Mouse (Mus musculus): ENCODE data around the gene Schip1. TPM values are rescaled to one million over a fixed set of nuclear protein-coding genes. Genes with fewer than 3 reads are reported as not detected.
A peak's percentile ranks its signal among the peaks of the same experiment; 100 is the strongest.

Gene Schip1
- polyA plus RNA-seq, 1 experiment from 2014 or later: 163 TPM

GRCm38 (mm10) chr3:68595316-68595925 is 530.8 kb downstream of the Schip1 start:
- Histone ChIP-seq H3K4me3 (replicated peaks; ENCODE audit: low read length) (no peak overlapping the region), H3K4me2 (replicated peaks) (no peak overlapping the region), H3K4me1 (replicated peaks; ENCODE audit: control insufficient read depth, insufficient read depth, low read length) (peaks cover 44% of the 10 kb centered on the region), H3K27ac (0 out of 2 replicates have a peak overlapping the region, but pooled peaks have one; percentile 10), H3K27me3 (ENCODE audit: control insufficient read depth, insufficient read depth, low read length) (no peaks in the 10 kb centered on the region), H3K9me3 (ENCODE audit: control insufficient read depth, low read length) (no peaks in the 10 kb centered on the region), H3K9ac (no peak overlapping the region), H3K36me3 (replicated peaks; ENCODE audit: control insufficient read depth, insufficient read depth) (peaks cover 14% of the 10 kb centered on the region; the same call in 1 of the 2 replicates)
- WGBS: 71% methylated on average over 10 of the region's 10 CpGs
- ATAC-seq (ENCODE audit: low FRiP score): no peak
- no peak for DNase-seq (ENCODE audit: low spot score)

GRCm38 (mm10) chr3:68596938-68597337 is 532.3 kb downstream of the Schip1 start:
- no peaks in the 10 kb centered on the region for H3K27me3 ChIP-seq (ENCODE audit: control insufficient read depth, insufficient read depth, low read length)
- H3K4me2 ChIP-seq (replicated peaks): no peak overlapping the region
- peaks cover 34% of the 10 kb centered on the region for H3K4me1 ChIP-seq (replicated peaks; ENCODE audit: control insufficient read depth, insufficient read depth, low read length)
- no peak overlapping the region for H3K27ac ChIP-seq
- WGBS: 89% methylated on average over 4 of the region's 4 CpGs
- no peak overlapping the region for H3K9ac ChIP-seq
- ATAC-seq (ENCODE audit: low FRiP score): no peak
- H3K36me3 ChIP-seq (replicated peaks; ENCODE audit: control insufficient read depth, insufficient read depth): peaks cover 14% of the 10 kb centered on the region; the same call in 1 of the 2 replicates
- no peaks in the 10 kb centered on the region for H3K9me3 ChIP-seq (ENCODE audit: control insufficient read depth, low read length)
- H3K4me3 ChIP-seq (replicated peaks; ENCODE audit: low read length): no peak overlapping the region
- no peak for DNase-seq (ENCODE audit: low spot score)

- H3K4me3 ChIP-seq (replicated peaks; ENCODE audit: low read length): no peak overlapping the region
- 72% methylated on average over 9 of the region's 9 CpGs for WGBS
- H3K4me2 ChIP-seq (replicated peaks): no peak overlapping the region
- H3K27ac ChIP-seq: no peak overlapping the region
- H3K9ac ChIP-seq: no peak overlapping the region
- 0 out of 2 replicates have a peak, but pooled peaks cover 3% of the 10 kb centered on the region for H3K36me3 ChIP-seq (replicated peaks; ENCODE audit: control insufficient read depth, insufficient read depth)
- ATAC-seq (ENCODE audit: low FRiP score) (no peak), DNase-seq (ENCODE audit: low spot score) (no peak)
- H3K9me3 ChIP-seq (ENCODE audit: control insufficient read depth, low read length): no peaks in the 10 kb centered on the region
- peaks cover 22% of the 10 kb centered on the region for H3K4me1 ChIP-seq (replicated peaks; ENCODE audit: control insufficient read depth, insufficient read depth, low read length)
- no peaks in the 10 kb centered on the region for H3K27me3 ChIP-seq (ENCODE audit: control insufficient read depth, insufficient read depth, low read length)
These were observed 538.3 kb downstream of the Schip1 start for GRCm38 (mm10) chr3:68602891-68603290.

- Histone ChIP-seq H3K9ac (no peak overlapping the region), H3K36me3 (replicated peaks; ENCODE audit: control insufficient read depth, insufficient read depth) (0 out of 2 replicates have a peak, but pooled peaks cover 3% of the 10 kb centered on the region), H3K4me2 (replicated peaks) (no peak overlapping the region), H3K4me3 (replicated peaks; ENCODE audit: low read length) (no peak overlapping the region), H3K27me3 (ENCODE audit: control insufficient read depth, insufficient read depth, low read length) (no peaks in the 10 kb centered on the region), H3K27ac (peak overlapping the region; percentile 49; the same call in 1 of the 2 replicates), H3K4me1 (replicated peaks; ENCODE audit: control insufficient read depth, insufficient read depth, low read length) (peaks cover 32% of the 10 kb centered on the region), H3K9me3 (ENCODE audit: control insufficient read depth, low read length) (no peaks in the 10 kb centered on the region)
- WGBS: 53% methylated on average over 10 of the region's 10 CpGs
- DNase-seq (ENCODE audit: low spot score) (no peak), ATAC-seq (ENCODE audit: low FRiP score) (0 out of 2 replicates have a peak, but pooled peaks have one; percentile 27)
These were observed 539.9 kb downstream of the Schip1 start for GRCm38 (mm10) chr3:68604467-68604866.

GRCm38 (mm10) chr3:68604962-68605361 is 540.4 kb downstream of the Schip1 start:
- ATAC-seq (ENCODE audit: low FRiP score) (0 out of 2 replicates have a peak, but pooled peaks have one; percentile 41), DNase-seq (ENCODE audit: low spot score) (no peak)
- 38% methylated on average over 10 of the region's 10 CpGs for WGBS
- Histone ChIP-seq H3K4me3 (replicated peaks; ENCODE audit: low read length) (no peak overlapping the region), H3K36me3 (replicated peaks; ENCODE audit: control insufficient read depth, insufficient read depth) (0 out of 2 replicates have a peak, but pooled peaks cover 3% of the 10 kb centered on the region), H3K4me1 (replicated peaks; ENCODE audit: control insufficient read depth, insufficient read depth, low read length) (peaks cover 32% of the 10 kb centered on the region), H3K27me3 (ENCODE audit: control insufficient read depth, insufficient read depth, low read length) (no peaks in the 10 kb centered on the region), H3K27ac (peak overlapping the region; percentile 49; the same call in 1 of the 2 replicates), H3K4me2 (replicated peaks) (no peak overlapping the region), H3K9ac (no peak overlapping the region), H3K9me3 (ENCODE audit: control insufficient read depth, low read length) (no peaks in the 10 kb centered on the region)

GRCm38 (mm10) chr3:68605942-68606603 is 541.5 kb downstream of the Schip1 start:
- 0 out of 2 replicates have a peak, but pooled peaks have one; percentile 19 for ATAC-seq (ENCODE audit: low FRiP score)
- Histone ChIP-seq H3K27ac (peak overlapping the region; percentile 48; the same call in 1 of the 2 replicates), H3K4me2 (replicated peaks) (no peak overlapping the region), H3K4me3 (replicated peaks; ENCODE audit: low read length) (no peak overlapping the region), H3K9me3 (ENCODE audit: control insufficient read depth, low read length) (no peaks in the 10 kb centered on the region), H3K36me3 (replicated peaks; ENCODE audit: control insufficient read depth, insufficient read depth) (0 out of 2 replicates have a peak, but pooled peaks cover 3% of the 10 kb centered on the region), H3K27me3 (ENCODE audit: control insufficient read depth, insufficient read depth, low read length) (no peaks in the 10 kb centered on the region), H3K9ac (no peak overlapping the region), H3K4me1 (replicated peaks; ENCODE audit: control insufficient read depth, insufficient read depth, low read length) (peaks cover 32% of the 10 kb centered on the region)
- WGBS: 48% methylated on average over 7 of the region's 7 CpGs
- no peak for DNase-seq (ENCODE audit: low spot score)

- Histone ChIP-seq H3K9ac (no peak overlapping the region), H3K4me3 (replicated peaks; ENCODE audit: low read length) (no peak overlapping the region), H3K27me3 (ENCODE audit: control insufficient read depth, insufficient read depth, low read length) (no peaks in the 10 kb centered on the region), H3K4me1 (replicated peaks; ENCODE audit: control insufficient read depth, insufficient read depth, low read length) (peaks cover 32% of the 10 kb centered on the region), H3K9me3 (ENCODE audit: control insufficient read depth, low read length) (no peaks in the 10 kb centered on the region), H3K4me2 (replicated peaks) (no peak overlapping the region), H3K36me3 (replicated peaks; ENCODE audit: control insufficient read depth, insufficient read depth) (0 out of 2 replicates have a peak, but pooled peaks cover 3% of the 10 kb centered on the region), H3K27ac (peak overlapping the region; percentile 48; the same call in 1 of the 2 replicates)
- ATAC-seq (ENCODE audit: low FRiP score) (no peak), DNase-seq (ENCODE audit: low spot score) (no peak)
- 93% methylated on average over 8 of the region's 8 CpGs for WGBS
These were observed 542.1 kb downstream of the Schip1 start for GRCm38 (mm10) chr3:68606730-68607129.

- WGBS: 92% methylated on average over 8 of the region's 8 CpGs
- no peaks in the 10 kb centered on the region for H3K27me3 ChIP-seq (ENCODE audit: control insufficient read depth, insufficient read depth, low read length)
- no peak overlapping the region for H3K27ac ChIP-seq
- 0 out of 2 replicates have a peak, but pooled peaks cover 3% of the 10 kb centered on the region for H3K36me3 ChIP-seq (replicated peaks; ENCODE audit: control insufficient read depth, insufficient read depth)
- no peak for DNase-seq (ENCODE audit: low spot score)
- no peak overlapping the region for H3K9ac ChIP-seq
- no peaks in the 10 kb centered on the region for H3K9me3 ChIP-seq (ENCODE audit: control insufficient read depth, low read length)
- no peak for ATAC-seq (ENCODE audit: low FRiP score)
- H3K4me2 ChIP-seq (replicated peaks): no peak overlapping the region
- H3K4me1 ChIP-seq (replicated peaks; ENCODE audit: control insufficient read depth, insufficient read depth, low read length): peaks cover 32% of the 10 kb centered on the region
- no peak overlapping the region for H3K4me3 ChIP-seq (replicated peaks; ENCODE audit: low read length)
These were observed 542.7 kb downstream of the Schip1 start for GRCm38 (mm10) chr3:68607336-68607735.

GRCm38 (mm10) chr3:68608848-68609497 is 544.4 kb downstream of the Schip1 start:
- Histone ChIP-seq H3K9ac (no peak overlapping the region), H3K4me3 (replicated peaks; ENCODE audit: low read length) (no peak overlapping the region), H3K4me1 (replicated peaks; ENCODE audit: control insufficient read depth, insufficient read depth, low read length) (peaks cover 32% of the 10 kb centered on the region), H3K36me3 (replicated peaks; ENCODE audit: control insufficient read depth, insufficient read depth) (0 out of 2 replicates have a peak, but pooled peaks cover 3% of the 10 kb centered on the region), H3K27ac (no peak overlapping the region), H3K9me3 (ENCODE audit: control insufficient read depth, low read length) (no peaks in the 10 kb centered on the region), H3K27me3 (ENCODE audit: control insufficient read depth, insufficient read depth, low read length) (no peaks in the 10 kb centered on the region), H3K4me2 (replicated peaks) (no peak overlapping the region)
- 72% methylated on average over 19 of the region's 19 CpGs for WGBS
- DNase-seq (ENCODE audit: low spot score) (no peak), ATAC-seq (ENCODE audit: low FRiP score) (0 out of 2 replicates have a peak, but pooled peaks have one; percentile 17)

All from hindbrain, embryonic 14.5 days (tissue).